Mouse (Mus musculus): ENCODE measurements at regions not wholly inside any gene's neighbourhood (a gene's known extent, or its start where the extent isn't known, plus 50 kb on each side); places are given as distances from the start of the nearest gene placed in this dataset.

- TF ChIP-seq USF1 (IDR thresholded peaks at IDR 0.05; ENCODE audit: low read depth), result no peak
- TF ChIP-seq REST (IDR thresholded peaks at IDR 0.05; ENCODE audit: insufficient read depth, insufficient read length), result no peak
- TF ChIP-seq POLR2AphosphoS2 (IDR thresholded peaks at IDR 0.05; ENCODE audit: insufficient read length, low read depth), result no peak
- no peak for TF ChIP-seq POLR2A (IDR thresholded peaks at IDR 0.05; ENCODE audit: insufficient read length, low read depth)
- TF ChIP-seq MYOD1 (IDR thresholded peaks at IDR 0.05; ENCODE audit: control insufficient read depth in 1 of 3, insufficient read length in 2 of 3, low read depth in 2 of 3), result no peak
- no peak for TF ChIP-seq CEBPB (IDR thresholded peaks at IDR 0.05; ENCODE audit: insufficient read depth, poor library complexity, severe bottlenecking)
- TF ChIP-seq E2F4 (IDR thresholded peaks at IDR 0.05; ENCODE audit: insufficient read depth), result no peak
- TF ChIP-seq TCF12 (IDR thresholded peaks at IDR 0.05; ENCODE audit: insufficient read depth, poor library complexity, severe bottlenecking), result no peak
- TF ChIP-seq SRF (IDR thresholded peaks at IDR 0.05; ENCODE audit: control insufficient read depth, insufficient read length, low read depth), result no peak
- TF ChIP-seq MYOG (IDR thresholded peaks at IDR 0.05; ENCODE audit: control insufficient read depth in 1 of 3, insufficient read depth in 1 of 3, insufficient read length in 2 of 3, low read depth in 2 of 3), result no peak
- no peak for TF ChIP-seq MAX (IDR thresholded peaks at IDR 0.05; ENCODE audit: low read depth)
- TF ChIP-seq TCF3 (IDR thresholded peaks at IDR 0.05; ENCODE audit: insufficient read length, low read depth), result no peak
These were observed 341.6 kb upstream of the Intu start for GRCm38 (mm10) chr3:40189529-40189928.

Measured in myocyte (in vitro differentiated cells).